Mouse (Mus musculus): ENCODE results near the gene Rfx2.

DNA sequence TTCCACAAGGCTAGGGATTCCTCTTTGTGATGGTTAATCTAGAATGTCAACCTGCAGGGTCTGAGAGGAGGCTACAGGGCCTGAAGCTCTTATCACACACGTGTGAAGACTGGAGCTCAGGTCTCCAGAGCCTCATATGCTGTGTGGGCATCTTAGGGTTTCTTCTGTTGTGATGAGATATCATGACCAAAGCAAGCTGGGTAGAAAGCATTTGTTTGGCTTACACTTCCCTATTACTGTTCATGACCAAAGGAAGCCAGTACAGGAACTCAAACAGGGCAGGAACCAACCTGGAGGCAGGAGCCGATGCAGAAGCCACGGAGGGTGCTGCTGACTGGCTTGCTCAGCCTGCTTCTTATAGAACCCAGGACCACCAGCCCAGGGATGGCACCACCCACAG lies 24.6 kb upstream of the Rfx2 start:
- no peak for TF ChIP-seq CTCF (conservative IDR thresholded peaks at IDR 0.05; ENCODE audit: low read length)
- no peak for TF ChIP-seq POU5F1 (IDR thresholded peaks at IDR 0.05; ENCODE audit: borderline replicate concordance, low read length)
- TF ChIP-seq NANOG (IDR thresholded peaks at IDR 0.05; ENCODE audit: borderline replicate concordance, low read length): no peak
